Mouse (Mus musculus) lung, postnatal 0 days (tissue): ENCODE data around the gene Tor1b. TPM values are rescaled to one million over a fixed set of nuclear protein-coding genes. Genes with fewer than 3 reads are reported as not detected.

ENCODE experiments used
- ATAC-seq: fragments of 200-750 bp; cut with Nextera tagmentation; 2 replicates; pipeline ENCODE4 v1.8.0; 2017; ENCODE audit warnings: moderate library complexity
- DNase-seq: peaks from one replicate; pipeline ENCODE4 v3.0.0-alpha.2; 2016; ENCODE audit warnings: low spot score
- H3K27ac ChIP-seq: fragments of 300-500 bp; sonication (generic); 2 replicates; pipeline ENCODE4 v1.5.1; 2014; ENCODE audit warnings: antibody characterized with exemption, mild to moderate bottlenecking, low read length, mixed read lengths
- H3K27me3 ChIP-seq: fragments of 300-500 bp; sonication (generic); replicated peaks from 2 replicates; pipeline ENCODE4 v1.6.1; 2014; ENCODE audit warnings: low read length, mixed read lengths; ENCODE audit not compliant: insufficient read depth
- H3K36me3 ChIP-seq: fragments of 300-500 bp; sonication (generic); 2 replicates; pipeline ENCODE4 v1.6.1; 2014; ENCODE audit warnings: low read length, mixed read lengths; ENCODE audit not compliant: insufficient read depth
- H3K4me1 ChIP-seq: fragments of 300-500 bp; sonication (generic); 2 replicates; pipeline ENCODE4 v1.6.1; 2014; ENCODE audit warnings: antibody characterized with exemption, low read depth, low read length, mixed read lengths; ENCODE audit not compliant: insufficient read depth
- H3K4me2 ChIP-seq: fragments of 300-500 bp; sonication (generic); replicated peaks from 2 replicates; pipeline ENCODE4 v1.6.1; 2014; ENCODE audit warnings: low read depth, mild to moderate bottlenecking, low read length, moderate library complexity, mixed read lengths
- H3K4me3 ChIP-seq: fragments of 300-500 bp; sonication (generic); 2 replicates; pipeline ENCODE4 v1.5.1; 2014; ENCODE audit warnings: low read depth, low read length
- H3K9ac ChIP-seq: fragments of 300-500 bp; sonication (generic); replicated peaks from 2 replicates; pipeline ENCODE4 v1.6.1; 2014; ENCODE audit warnings: low read depth, mild to moderate bottlenecking
- H3K9me3 ChIP-seq: fragments of 300-500 bp; sonication (generic); 2 replicates; pipeline ENCODE4 v1.6.1; 2016; ENCODE audit warnings: low read length, mixed read lengths
- CTCF ChIP-seq: IDR thresholded peaks from 2 replicates; pipeline ENCODE4 v1.5.1; 2016; ENCODE audit warnings: antibody characterized with exemption, mild to moderate bottlenecking
- EP300 ChIP-seq: IDR thresholded peaks from 2 replicates; pipeline ENCODE4 v1.6.1; 2016; ENCODE audit warnings: antibody characterized with exemption, mild to moderate bottlenecking, control low read depth
- WGBS: fragments of 180-500 bp; shearing (Covaris S2); extraction: QIAGEN DNeasy Blood & Tissue Kit; methylation state at CpG from one replicate; pipeline ENCODE4 v1.1.7; 2014; 5-methylcytosine and 5-hydroxymethylcytosine counted together
- polyA plus RNA-seq: library from polyadenylated mRNA; unstranded; fragments of >200 nt; fragmentation: Nextera tagmentation; extraction: Ambion mirVana; gene quantifications from 2 replicates; pipeline ENCODE4 v1.2.1, GENCODE M21; 2015

The Tor1b gene
- polyA plus RNA-seq, result 23.3 and 24.6 TPM in 2 replicates

DNA sequence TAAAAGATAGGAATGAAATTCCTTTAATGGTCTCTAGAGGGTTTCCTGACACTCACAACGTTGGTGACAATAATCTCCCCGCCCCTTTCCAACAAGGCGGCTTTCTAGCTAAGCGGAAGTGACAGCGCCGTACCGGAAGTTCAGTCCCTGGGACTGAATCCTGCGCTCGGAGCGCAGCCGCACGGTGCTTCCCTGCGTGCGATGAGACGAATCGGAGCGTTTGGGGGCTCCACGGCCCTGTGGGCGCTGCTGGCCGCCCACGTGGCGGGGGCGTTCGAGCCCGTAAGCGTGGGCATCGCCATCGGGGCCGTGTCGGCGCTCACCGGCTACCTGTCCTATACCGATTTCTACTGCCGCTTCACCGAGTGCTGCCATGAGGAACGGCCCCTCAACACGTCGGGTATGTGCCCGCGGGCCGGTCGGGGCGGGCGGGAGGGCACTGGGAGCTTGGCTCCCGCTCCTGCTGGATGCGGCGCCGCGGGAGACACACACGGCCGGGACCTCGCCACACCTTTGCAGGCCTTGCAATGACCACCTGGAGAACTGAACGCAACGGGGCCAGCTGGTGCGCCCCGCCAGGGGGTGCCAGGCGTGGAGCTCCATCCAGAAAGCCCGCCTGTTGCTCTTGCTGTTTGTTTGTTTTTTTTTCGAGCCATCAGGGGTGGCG lies at the start of gene Tor1b:
Gene Tor1b (plus strand): TSS at position 136 of the 667 bp plus-strand sequence.
- peak; percentile 96 for DNase-seq

DNA sequence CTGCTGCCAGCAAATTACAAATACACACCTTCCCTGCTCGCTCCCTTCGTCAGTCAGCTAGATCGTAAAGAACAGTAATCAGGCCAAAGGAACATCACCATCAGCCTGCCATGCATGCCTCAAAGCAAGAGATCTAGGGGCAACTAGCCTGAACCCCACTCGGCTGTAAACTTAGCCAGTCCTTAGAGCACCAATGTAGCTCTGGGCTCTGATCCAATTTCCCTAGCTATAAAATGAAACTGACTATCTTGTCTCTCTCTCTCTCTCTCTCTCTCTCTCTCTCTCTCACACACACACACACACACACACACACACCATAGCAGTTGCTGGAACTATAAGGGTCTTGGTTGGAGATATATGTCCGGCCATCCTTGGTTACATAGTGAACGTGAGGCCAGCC lies 48.5 kb upstream of the Tor1b start:
- peaks cover 11% of the 10 kb centered on the region; the same call in 1 of the 2 replicates for H3K4me1 ChIP-seq
- H3K9ac ChIP-seq, result no peak overlapping the region

More for the DNA sequence above, at the start of gene Tor1b:
- H3K4me1 ChIP-seq, result peaks cover 13% of the 10 kb centered on the region
- H3K27ac ChIP-seq, result peak within 1 kb of the TSS; percentile 85
- TF ChIP-seq EP300 (no peak), CTCF (peak; percentile 54)
- peak; percentile 95 for ATAC-seq
- no peaks in the 10 kb centered on the region for H3K9me3 ChIP-seq
- WGBS, result under 1% methylated on average over 50 of the region's 60 CpGs
- peak within 1 kb of the TSS; percentile 95 for H3K4me2 ChIP-seq
- peak within 1 kb of the TSS; percentile 75 for H3K9ac ChIP-seq
- H3K4me3 ChIP-seq, result peak within 1 kb of the TSS; percentile 71
- H3K27me3 ChIP-seq, result no peaks in the 10 kb centered on the region
- peaks cover 18% of the 10 kb centered on the region; the same call in 1 of the 2 replicates for H3K36me3 ChIP-seq

DNA sequence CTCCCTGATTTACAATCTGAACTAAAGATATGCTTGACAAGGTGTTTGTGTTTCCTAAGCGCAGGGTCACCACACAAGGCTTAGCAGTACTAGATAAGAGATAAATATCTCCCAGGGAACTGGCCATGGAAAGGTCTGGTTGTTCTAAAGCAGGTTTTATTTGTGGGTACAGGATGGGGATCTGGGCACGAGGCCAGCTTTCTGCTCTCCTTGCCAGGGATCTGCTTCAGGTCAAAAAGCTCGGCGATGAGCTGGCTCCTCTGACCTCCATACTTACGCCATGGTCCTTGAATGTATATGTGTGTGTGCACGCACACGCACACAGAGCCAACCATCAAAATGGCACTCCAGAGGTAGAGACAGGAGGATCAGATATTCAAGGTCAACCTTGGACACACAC lies 47.8 kb upstream of the Tor1b start:
- no peaks in the 10 kb centered on the region for H3K9me3 ChIP-seq
- H3K4me3 ChIP-seq, result no peak overlapping the region
- H3K27ac ChIP-seq, result no peak overlapping the region
- no peak for DNase-seq
- H3K36me3 ChIP-seq, result no peaks in the 10 kb centered on the region
- H3K27me3 ChIP-seq, result no peaks in the 10 kb centered on the region
- WGBS, result 57% methylated on average over 7 of the region's 7 CpGs
- peaks cover 11% of the 10 kb centered on the region; the same call in 1 of the 2 replicates for H3K4me1 ChIP-seq
- no peak overlapping the region for H3K4me2 ChIP-seq
- no peak for TF ChIP-seq EP300
- no peak for TF ChIP-seq CTCF
- no peak overlapping the region for H3K9ac ChIP-seq
- ATAC-seq, result no peak

More for the DNA sequence above, 48.5 kb upstream of the Tor1b start:
- Histone ChIP-seq H3K9me3 (no peaks in the 10 kb centered on the region), H3K27ac (no peak overlapping the region), H3K27me3 (no peaks in the 10 kb centered on the region), H3K4me3 (no peak overlapping the region), H3K4me2 (no peak overlapping the region), H3K36me3 (no peaks in the 10 kb centered on the region)
- 69% methylated on average over 6 of the region's 6 CpGs for WGBS
- ATAC-seq (no peak), DNase-seq (no peak)
- no peak for TF ChIP-seq EP300
- no peak for TF ChIP-seq CTCF

DNA sequence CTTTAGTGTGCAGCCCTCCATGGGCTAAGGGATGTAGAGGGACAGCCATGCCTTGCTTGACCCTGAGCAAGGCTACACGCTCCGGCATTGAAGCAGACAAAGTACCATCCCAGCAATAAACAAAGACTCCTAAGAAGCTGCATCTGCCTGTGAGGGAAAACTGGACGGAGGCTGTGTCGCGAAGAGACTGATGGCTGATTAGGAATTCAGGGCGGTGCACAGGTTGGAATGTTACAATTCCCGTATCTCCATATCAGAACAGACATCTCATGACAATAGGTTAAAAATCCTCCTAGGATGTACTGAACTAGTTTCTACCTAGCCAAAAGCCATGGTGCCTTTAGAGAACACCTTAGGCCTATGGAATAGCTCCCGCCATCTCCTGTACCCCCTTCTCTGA lies 46.9 kb upstream of the Tor1b start:
- H3K4me3 ChIP-seq, result no peak overlapping the region
- H3K9me3 ChIP-seq, result no peaks in the 10 kb centered on the region
- 83% methylated on average over 8 of the region's 8 CpGs for WGBS
- H3K27me3 ChIP-seq, result no peaks in the 10 kb centered on the region
- H3K36me3 ChIP-seq, result no peaks in the 10 kb centered on the region
- H3K4me1 ChIP-seq, result peaks cover 11% of the 10 kb centered on the region; the same call in 1 of the 2 replicates
- H3K4me2 ChIP-seq, result no peak overlapping the region
- no peak for DNase-seq
- no peak overlapping the region for H3K9ac ChIP-seq
- no peak overlapping the region for H3K27ac ChIP-seq
- TF ChIP-seq EP300 (no peak), CTCF (no peak)
- no peak for ATAC-seq

DNA sequence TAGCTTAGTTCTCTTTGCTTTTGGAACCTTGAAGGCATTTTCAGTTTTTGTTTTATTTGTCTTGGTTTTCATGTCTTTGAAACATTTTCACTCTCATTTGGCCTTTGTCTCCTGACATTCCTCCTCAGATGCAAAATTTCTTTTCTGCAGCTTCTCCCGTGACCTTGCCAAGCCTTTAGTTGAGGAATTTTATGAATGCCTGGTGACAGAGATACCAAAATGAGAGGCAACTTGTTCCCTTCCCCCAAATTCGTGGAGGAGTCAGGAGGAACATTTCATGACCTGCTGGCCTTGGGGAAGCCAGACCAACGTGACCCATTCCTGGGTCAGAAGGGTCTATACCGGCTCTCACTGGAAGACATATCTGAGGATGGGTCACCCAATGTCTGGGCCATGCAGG lies 46.1 kb upstream of the Tor1b start:
- no peak overlapping the region for H3K4me2 ChIP-seq

DNA sequence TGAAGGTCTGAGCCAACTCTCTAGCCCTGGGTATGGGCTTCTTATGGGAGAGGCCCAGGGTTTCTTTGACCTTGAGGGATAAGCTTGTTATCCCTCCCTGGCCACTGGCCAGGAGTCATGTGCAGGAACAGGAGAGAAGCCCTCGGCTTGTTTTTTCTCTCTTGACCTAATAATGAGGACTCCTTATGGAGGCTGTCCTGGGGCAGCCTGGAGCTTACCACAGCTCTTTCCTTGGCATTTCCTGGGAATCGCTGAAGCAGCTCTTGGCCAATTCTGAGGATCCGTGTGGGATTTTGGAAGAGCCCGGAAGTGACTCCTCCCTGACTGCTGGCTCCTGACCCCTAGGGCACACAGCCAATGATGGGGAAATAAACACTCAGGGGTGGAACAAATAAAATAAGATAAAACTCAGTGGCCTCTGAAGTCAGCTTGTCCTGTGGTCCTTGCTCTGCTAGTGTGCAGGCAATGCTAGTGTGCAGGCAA lies 40.4 kb upstream of the Tor1b start:
- Histone ChIP-seq H3K27me3 (no peaks in the 10 kb centered on the region), H3K4me3 (no peak overlapping the region), H3K4me1 (peaks cover 11% of the 10 kb centered on the region; the same call in 1 of the 2 replicates), H3K27ac (peak overlapping the region; percentile 47), H3K4me2 (no peak overlapping the region), H3K9ac (no peak overlapping the region), H3K36me3 (no peaks in the 10 kb centered on the region), H3K9me3 (no peaks in the 10 kb centered on the region)
- DNase-seq (peak; percentile 90), ATAC-seq (peak; percentile 90)
- TF ChIP-seq EP300, result peak; percentile 90
- no peak for TF ChIP-seq CTCF
- WGBS, result 22% methylated on average over 4 of the region's 4 CpGs

More for the DNA sequence above, 46.1 kb upstream of the Tor1b start:
- Histone ChIP-seq H3K9ac (no peak overlapping the region), H3K27me3 (no peaks in the 10 kb centered on the region), H3K27ac (no peak overlapping the region), H3K4me1 (peaks cover 5% of the 10 kb centered on the region; the same call in 1 of the 2 replicates), H3K9me3 (no peaks in the 10 kb centered on the region), H3K36me3 (no peaks in the 10 kb centered on the region), H3K4me3 (no peak overlapping the region)
- 47% methylated on average over 4 of the region's 4 CpGs for WGBS
- TF ChIP-seq CTCF (no peak), EP300 (no peak)
- ATAC-seq (no peak), DNase-seq (no peak)
